Mouse (Mus musculus) lung, embryonic 16.5 days (tissue): ENCODE results near the gene Pcnx4. TPM values are rescaled to one million over a fixed set of nuclear protein-coding genes. Genes with fewer than 3 reads are reported as not detected.

Experiments used
- ATAC-seq: fragments of 200-750 bp; cut with Nextera tagmentation; 2 replicates; pipeline ENCODE4 v1.8.0; 2017; ENCODE audit warnings: low read depth, mild to moderate bottlenecking, moderate library complexity
- H3K27ac ChIP-seq: fragments of 300-500 bp; sonication (generic); 2 replicates; pipeline ENCODE4 v1.5.1; 2014; ENCODE audit warnings: mild to moderate bottlenecking, control low read depth, low read length
- H3K27me3 ChIP-seq: fragments of 300-500 bp; sonication (generic); 2 replicates; pipeline ENCODE4 v1.6.1; 2014; ENCODE audit warnings: low read depth, low read length, mixed read lengths; ENCODE audit not compliant: control insufficient read depth, insufficient read depth
- H3K36me3 ChIP-seq: fragments of 300-500 bp; sonication (generic); 2 replicates; pipeline ENCODE4 v1.6.1; 2014; ENCODE audit warnings: low read length; ENCODE audit not compliant: control insufficient read depth, insufficient read depth
- H3K4me1 ChIP-seq: fragments of 300-500 bp; sonication (generic); replicated peaks from 2 replicates; pipeline ENCODE4 v1.6.1; 2014; ENCODE audit warnings: low read length, mixed read lengths; ENCODE audit not compliant: control insufficient read depth, insufficient read depth
- H3K4me2 ChIP-seq: fragments of 300-500 bp; sonication (generic); 2 replicates; pipeline ENCODE4 v1.6.1; 2014; ENCODE audit warnings: low read depth, low read length, control low read depth
- H3K4me3 ChIP-seq: fragments of 300-500 bp; sonication (generic); 2 replicates; pipeline ENCODE4 v1.5.1; 2014; ENCODE audit warnings: mild to moderate bottlenecking, low read length, control low read depth
- H3K9ac ChIP-seq: fragments of 300-500 bp; sonication (generic); 2 replicates; pipeline ENCODE4 v1.6.1; 2014; ENCODE audit warnings: low read length, control low read depth
- H3K9me3 ChIP-seq: fragments of 300-500 bp; sonication (generic); 2 replicates; pipeline ENCODE4 v1.6.1; 2016; ENCODE audit warnings: low read length; ENCODE audit not compliant: control insufficient read depth
- WGBS: fragments of 180-500 bp; shearing (Covaris S2); extraction: QIAGEN DNeasy Blood & Tissue Kit; methylation state at CpG from one replicate; pipeline ENCODE4 v1.1.7; 2014; 5-methylcytosine and 5-hydroxymethylcytosine counted together
- polyA plus RNA-seq: library from polyadenylated mRNA; unstranded; fragments of >200 nt; fragmentation: Nextera tagmentation; extraction: Ambion mirVana; gene quantifications from 2 replicates; pipeline ENCODE4 v1.2.1, GENCODE M21; 2015

The Pcnx4 gene
- polyA plus RNA-seq, 1 experiment from 2014 or later, result 12.2 TPM

- Histone ChIP-seq H3K27ac (no peak overlapping the region), H3K9ac (no peak overlapping the region), H3K4me1 (no peaks in the 10 kb centered on the region), H3K36me3 (no peaks in the 10 kb centered on the region), H3K4me2 (no peak overlapping the region), H3K4me3 (no peak overlapping the region), H3K27me3 (no peaks in the 10 kb centered on the region), H3K9me3 (no peaks in the 10 kb centered on the region)
- WGBS, result 50% methylated on average over 5 of the region's 5 CpGs
- no peak for ATAC-seq
Measured at GRCm38 (mm10) chr12:72519855-72520254, 16.3 kb upstream of the Pcnx4 start.

- no peak for ATAC-seq
- no peaks in the 10 kb centered on the region for H3K27me3 ChIP-seq
- H3K9ac ChIP-seq, result no peak overlapping the region
- no peak overlapping the region for H3K27ac ChIP-seq
- H3K4me3 ChIP-seq, result no peak overlapping the region
- 3% methylated on average over 2 of the region's 2 CpGs for WGBS
- H3K36me3 ChIP-seq, result no peaks in the 10 kb centered on the region
- H3K9me3 ChIP-seq, result no peaks in the 10 kb centered on the region
- H3K4me2 ChIP-seq, result no peak overlapping the region
- no peaks in the 10 kb centered on the region for H3K4me1 ChIP-seq
Measured at GRCm38 (mm10) chr12:72520645-72521044, 15.5 kb upstream of the Pcnx4 start.

GRCm38 (mm10) chr12:72525588-72525987 is 10.6 kb upstream of the Pcnx4 start:
- Histone ChIP-seq H3K4me3 (no peak overlapping the region), H3K4me2 (no peak overlapping the region), H3K36me3 (no peaks in the 10 kb centered on the region), H3K27ac (no peak overlapping the region), H3K4me1 (no peaks in the 10 kb centered on the region), H3K27me3 (no peaks in the 10 kb centered on the region), H3K9ac (no peak overlapping the region), H3K9me3 (peaks cover 6% of the 10 kb centered on the region; the same call in 1 of the 2 replicates)
- ATAC-seq, result no peak
- 51% methylated on average over 4 of the region's 4 CpGs for WGBS

GRCm38 (mm10) chr12:72532303-72532702 is 3.9 kb upstream of the Pcnx4 start:
- peaks cover 7% of the 10 kb centered on the region; the same call in 1 of the 2 replicates for H3K9me3 ChIP-seq
- ATAC-seq, result no peak
- H3K27ac ChIP-seq, result no peak overlapping the region
- H3K27me3 ChIP-seq, result no peaks in the 10 kb centered on the region
- H3K4me1 ChIP-seq, result 0 out of 2 replicates have a peak, but pooled peaks cover 3% of the 10 kb centered on the region
- no peaks in the 10 kb centered on the region for H3K36me3 ChIP-seq
- H3K9ac ChIP-seq, result no peak overlapping the region
- WGBS, result 63% methylated on average over 7 of the region's 7 CpGs
- no peak overlapping the region for H3K4me2 ChIP-seq
- H3K4me3 ChIP-seq, result no peak overlapping the region

GRCm38 (mm10) chr12:72533986-72534385 is 2.2 kb upstream of the Pcnx4 start:
- no peak overlapping the region for H3K4me3 ChIP-seq
- no peaks in the 10 kb centered on the region for H3K36me3 ChIP-seq
- no peak overlapping the region for H3K4me2 ChIP-seq
- no peak overlapping the region for H3K9ac ChIP-seq
- no peak for ATAC-seq
- H3K9me3 ChIP-seq, result peaks cover 7% of the 10 kb centered on the region; the same call in 1 of the 2 replicates
- 0 out of 2 replicates have a peak, but pooled peaks cover 3% of the 10 kb centered on the region for H3K4me1 ChIP-seq
- whole genome bisulfite sequencing, result 77% methylated on average over 6 of the region's 6 CpGs
- no peak overlapping the region for H3K27ac ChIP-seq
- H3K27me3 ChIP-seq, result no peaks in the 10 kb centered on the region

GRCm38 (mm10) chr12:72535599-72535998 is 584 bp upstream of the Pcnx4 start:
- Histone ChIP-seq H3K27ac (peak overlapping the region; percentile 65), H3K9ac (peak overlapping the region; percentile 78; the same call in 1 of the 2 replicates), H3K27me3 (no peaks in the 10 kb centered on the region), H3K36me3 (no peaks in the 10 kb centered on the region), H3K4me2 (peak overlapping the region; percentile 64), H3K4me3 (peak overlapping the region; percentile 82), H3K4me1 (0 out of 2 replicates have a peak, but pooled peaks cover 3% of the 10 kb centered on the region), H3K9me3 (peaks cover 1% of the 10 kb centered on the region; the same call in 1 of the 2 replicates)
- 38% methylated on average over 3 of the region's 3 CpGs for WGBS
- peak; percentile 24 for ATAC-seq

GRCm38 (mm10) chr12:72538571-72538970 is 2.4 kb downstream of the Pcnx4 start:
- 86% methylated on average over 10 of the region's 10 CpGs for WGBS
- ATAC-seq, result no peak

GRCm38 (mm10) chr12:72554347-72554746 is 18.2 kb downstream of the Pcnx4 start:
- Histone ChIP-seq H3K4me3 (no peak overlapping the region), H3K36me3 (peaks cover 2% of the 10 kb centered on the region), H3K4me1 (no peaks in the 10 kb centered on the region; the same call in 1 of the 2 replicates), H3K9ac (no peak overlapping the region), H3K9me3 (no peaks in the 10 kb centered on the region), H3K27ac (no peak overlapping the region), H3K27me3 (no peaks in the 10 kb centered on the region; the same call in 1 of the 2 replicates), H3K4me2 (no peak overlapping the region)
- 59% methylated on average over 4 of the region's 4 CpGs for WGBS
- peak; percentile 93 for ATAC-seq

More at GRCm38 (mm10) chr12:72538571-72538970, 2.4 kb downstream of the Pcnx4 start:
- Histone ChIP-seq H3K4me2 (no peak overlapping the region), H3K27me3 (no peaks in the 10 kb centered on the region), H3K9me3 (no peaks in the 10 kb centered on the region), H3K36me3 (peaks cover 4% of the 10 kb centered on the region; the same call in 1 of the 2 replicates), H3K4me3 (no peak overlapping the region), H3K27ac (no peak overlapping the region), H3K9ac (no peak overlapping the region), H3K4me1 (0 out of 2 replicates have a peak, but pooled peaks cover 3% of the 10 kb centered on the region)

- H3K36me3 ChIP-seq, result no peaks in the 10 kb centered on the region
- no peaks in the 10 kb centered on the region for H3K4me1 ChIP-seq
- H3K4me3 ChIP-seq, result no peak overlapping the region
- WGBS, result 63% methylated on average over 4 of the region's 4 CpGs
- H3K9me3 ChIP-seq, result no peaks in the 10 kb centered on the region
- H3K27ac ChIP-seq, result no peak overlapping the region
- no peak for ATAC-seq
- no peak overlapping the region for H3K4me2 ChIP-seq
- H3K9ac ChIP-seq, result no peak overlapping the region
- no peaks in the 10 kb centered on the region for H3K27me3 ChIP-seq
Measured at GRCm38 (mm10) chr12:72564281-72564795, 28.2 kb downstream of the Pcnx4 start.
